Mouse (Mus musculus) hindbrain, embryonic 15.5 days (tissue): ENCODE data around the gene Alkbh4. TPM values are rescaled to one million over a fixed set of nuclear protein-coding genes. Genes with fewer than 3 reads are reported as not detected.
"Not testable (repeated sequence)": the region's sequence is repeated elsewhere in the genome, so short reads cannot be mapped to it uniquely, and the experiment has no call there.

Experiments
- ATAC-seq: fragments of 200-750 bp; cut with Nextera tagmentation; 2 replicates; pipeline ENCODE4 v1.8.0; 2017; ENCODE audit warnings: low read depth, moderate number of reproducible peaks, moderate TSS enrichment; ENCODE audit not compliant: low FRiP score
- H3K27ac ChIP-seq: fragments of 300-500 bp; sonication (generic); replicated peaks from 2 replicates; pipeline ENCODE4 v1.5.1; 2015; ENCODE audit warnings: mild to moderate bottlenecking, inconsistent platforms
- H3K27me3 ChIP-seq: fragments of 300-500 bp; sonication (generic); 2 replicates; pipeline ENCODE4 v1.6.1; 2015; ENCODE audit warnings: control low read depth, inconsistent platforms
- H3K36me3 ChIP-seq: fragments of 300-500 bp; sonication (generic); 2 replicates; pipeline ENCODE4 v1.6.1; 2015; ENCODE audit warnings: control low read depth, inconsistent platforms
- H3K4me1 ChIP-seq: fragments of 300-500 bp; sonication (generic); replicated peaks from 2 replicates; pipeline ENCODE4 v1.6.1; 2015; ENCODE audit warnings: control low read depth, inconsistent platforms
- H3K4me2 ChIP-seq: fragments of 300-500 bp; sonication (generic); 2 replicates; pipeline ENCODE4 v1.6.1; 2015; ENCODE audit warnings: moderate library complexity, mild to moderate bottlenecking, inconsistent platforms
- H3K4me3 ChIP-seq: fragments of 300-500 bp; sonication (generic); 2 replicates; pipeline ENCODE4 v1.5.1; 2015; ENCODE audit warnings: mild to moderate bottlenecking, inconsistent platforms
- H3K9ac ChIP-seq: fragments of 300-500 bp; sonication (generic); 2 replicates; pipeline ENCODE4 v1.6.1; 2015; ENCODE audit warnings: inconsistent platforms
- H3K9me3 ChIP-seq: fragments of 300-500 bp; sonication (generic); 2 replicates; pipeline ENCODE4 v1.6.1; 2016; ENCODE audit warnings: control low read depth, inconsistent platforms
- WGBS: fragments of 180-500 bp; shearing (Covaris S2); methylation state at CpG from one replicate; pipeline ENCODE4 v1.1.7; 2015; 5-methylcytosine and 5-hydroxymethylcytosine counted together
- polyA plus RNA-seq: library from polyadenylated mRNA; unstranded; fragments of >200 nt; fragmentation: Nextera tagmentation; extraction: Ambion mirVana; gene quantifications from 2 replicates; pipeline ENCODE4 v1.2.1, GENCODE M21; 2015

Gene Alkbh4
- polyA plus RNA-seq, 1 experiment from 2014 or later = 22.0 TPM

DNA sequence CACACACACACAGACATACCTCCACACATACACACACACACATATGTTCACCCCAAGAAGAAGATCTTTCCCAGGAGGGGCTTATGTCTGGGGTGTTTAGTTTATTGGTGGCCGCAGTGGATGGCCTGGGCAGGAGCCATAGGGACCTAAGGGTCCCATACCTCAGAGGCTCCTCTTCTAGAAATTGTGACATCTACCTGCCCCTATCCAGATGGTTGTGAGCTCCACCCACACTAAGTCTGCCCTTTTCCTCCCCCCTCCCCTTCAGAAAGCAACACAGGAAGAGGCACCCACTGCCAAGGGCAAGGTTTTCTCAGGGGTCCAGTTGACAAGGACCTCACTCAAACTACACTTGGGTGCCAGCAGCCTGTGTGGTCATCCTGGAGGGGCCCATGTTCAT is 11.0 kb downstream of the Alkbh4 start:
- H3K4me2 ChIP-seq = no peak overlapping the region
- H3K27me3 ChIP-seq = no peaks in the 10 kb centered on the region
- ATAC-seq = no peak
- WGBS = 100% methylated on average over 1 of the region's 1 CpGs
- H3K9ac ChIP-seq = no peak overlapping the region
- no peaks in the 10 kb centered on the region for H3K36me3 ChIP-seq
- H3K27ac ChIP-seq = no peak overlapping the region
- H3K4me1 ChIP-seq = no peaks in the 10 kb centered on the region
- H3K9me3 ChIP-seq = no peaks in the 10 kb centered on the region
- H3K4me3 ChIP-seq = no peak overlapping the region

DNA sequence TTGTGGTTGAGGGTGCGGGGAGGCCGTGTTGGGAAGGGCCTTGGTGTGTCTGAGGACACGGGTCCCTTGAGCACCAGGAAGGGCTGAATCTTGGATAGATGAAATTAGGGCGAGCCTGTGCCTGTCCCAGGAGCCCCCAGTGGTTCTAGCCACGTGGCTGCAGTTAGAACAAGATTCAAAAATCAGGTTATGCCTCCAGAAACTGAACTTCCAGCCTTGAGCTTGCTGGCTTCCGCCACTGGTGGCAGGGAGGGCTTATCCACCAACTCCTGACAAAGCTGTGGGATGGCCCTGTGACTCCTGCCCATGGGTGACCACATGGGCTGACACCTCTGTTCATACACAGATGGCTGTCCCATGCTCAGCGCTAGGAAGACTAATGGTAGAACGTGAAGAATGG is 11.8 kb downstream of the Alkbh4 start:
- H3K9me3 ChIP-seq = no peaks in the 10 kb centered on the region
- 77% methylated on average over 8 of the region's 8 CpGs for WGBS
- no peaks in the 10 kb centered on the region for H3K27me3 ChIP-seq
- H3K36me3 ChIP-seq = no peaks in the 10 kb centered on the region
- no peak overlapping the region for H3K9ac ChIP-seq
- H3K27ac ChIP-seq = no peak overlapping the region
- no peak overlapping the region for H3K4me3 ChIP-seq
- no peaks in the 10 kb centered on the region for H3K4me1 ChIP-seq
- no peak for ATAC-seq
- H3K4me2 ChIP-seq = no peak overlapping the region

- H3K27me3 ChIP-seq, H3K9me3 ChIP-seq, H3K36me3 ChIP-seq, ATAC-seq, H3K4me2 ChIP-seq, H3K27ac ChIP-seq, H3K4me1 ChIP-seq, H3K4me3 ChIP-seq, H3K9ac ChIP-seq: not testable (repeated sequence)
- WGBS = 79% methylated on average over 5 of the region's 5 CpGs
Observed at GRCm38 (mm10) chr5:136149134-136149576, 13.2 kb downstream of the Alkbh4 start.

- no peak overlapping the region for H3K27ac ChIP-seq
- WGBS = 80% methylated on average over 8 of the region's 8 CpGs
- H3K9ac ChIP-seq = no peak overlapping the region
- no peaks in the 10 kb centered on the region for H3K36me3 ChIP-seq
- no peak overlapping the region for H3K4me3 ChIP-seq
- no peak overlapping the region for H3K4me2 ChIP-seq
- H3K4me1 ChIP-seq = no peaks in the 10 kb centered on the region
- no peaks in the 10 kb centered on the region for H3K9me3 ChIP-seq
- ATAC-seq = no peak
- no peaks in the 10 kb centered on the region for H3K27me3 ChIP-seq
Observed at GRCm38 (mm10) chr5:136152365-136152764, 16.4 kb downstream of the Alkbh4 start.

GRCm38 (mm10) chr5:136155399-136155798 is 19.5 kb downstream of the Alkbh4 start:
- no peak overlapping the region for H3K4me2 ChIP-seq
- no peak overlapping the region for H3K4me3 ChIP-seq
- H3K27ac ChIP-seq = no peak overlapping the region
- no peak for ATAC-seq
- H3K27me3 ChIP-seq = no peaks in the 10 kb centered on the region
- H3K9ac ChIP-seq = no peak overlapping the region
- WGBS = 90% methylated on average over 5 of the region's 5 CpGs
- H3K4me1 ChIP-seq = no peaks in the 10 kb centered on the region
- H3K9me3 ChIP-seq = no peaks in the 10 kb centered on the region
- peaks cover 4% of the 10 kb centered on the region; the same call in 1 of the 2 replicates for H3K36me3 ChIP-seq

DNA sequence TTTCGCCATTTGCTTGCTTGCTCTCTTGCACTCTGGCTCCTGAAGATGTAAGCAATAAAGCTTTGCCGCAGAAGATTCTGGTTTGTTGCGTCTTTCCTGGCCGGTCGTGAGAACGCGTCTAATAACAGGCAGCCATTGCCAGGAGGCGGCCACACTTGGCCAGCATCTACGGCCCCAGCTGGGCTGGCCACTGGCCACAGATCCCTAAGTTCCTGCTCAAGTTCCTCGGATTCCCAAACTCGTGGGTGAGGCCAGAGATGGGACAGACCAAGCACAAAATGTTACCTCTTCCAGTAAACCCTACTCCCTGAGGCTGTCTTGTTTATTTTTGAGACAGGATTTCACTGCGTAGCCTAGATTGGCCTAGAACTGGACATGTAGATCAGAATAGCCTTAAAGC is 24.1 kb downstream of the Alkbh4 start:
- 88% methylated on average over 11 of the region's 12 CpGs for WGBS
- not testable (repeated sequence) for H3K9ac ChIP-seq, ATAC-seq, H3K27ac ChIP-seq, H3K4me3 ChIP-seq, H3K9me3 ChIP-seq, H3K4me1 ChIP-seq, H3K27me3 ChIP-seq, H3K4me2 ChIP-seq
- H3K36me3 ChIP-seq = peaks cover 12% of the 10 kb centered on the region

DNA sequence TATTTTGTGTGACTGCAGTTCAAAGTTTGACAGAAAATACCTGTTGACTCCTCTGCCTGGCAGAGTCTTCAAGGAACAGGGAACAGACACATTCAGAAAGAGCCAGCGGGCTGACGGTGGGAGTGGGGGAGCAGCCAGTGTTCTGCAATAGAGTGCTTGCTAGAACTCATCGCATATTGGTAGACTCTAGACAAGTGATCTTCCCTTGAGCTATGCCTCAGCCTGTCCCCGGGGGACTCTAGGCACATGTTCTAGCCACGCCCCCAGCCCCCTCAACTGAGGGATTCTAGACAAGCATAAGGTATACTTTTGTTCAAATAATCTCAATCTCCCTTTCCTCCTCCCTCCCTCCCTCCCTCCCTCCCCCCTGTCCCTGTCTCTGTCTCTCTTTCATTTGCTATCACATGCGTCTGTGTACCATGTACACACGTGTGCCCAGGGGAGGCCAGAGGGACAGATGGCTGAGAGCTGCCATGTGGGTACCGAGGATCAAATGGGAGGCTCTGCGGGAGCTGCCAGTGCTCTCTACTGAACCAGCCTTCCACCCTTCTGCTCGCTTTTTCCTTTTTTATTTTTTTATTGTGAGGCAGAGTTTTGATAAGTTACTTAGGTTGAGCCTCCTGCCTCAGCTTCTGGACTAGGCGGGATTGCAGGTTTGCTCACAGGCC is 28.0 kb downstream of the Alkbh4 start:
- WGBS = 59% methylated on average over 11 of the region's 11 CpGs
- Histone ChIP-seq H3K9ac (no peak overlapping the region), H3K27me3 (no peaks in the 10 kb centered on the region), H3K4me1 (0 out of 2 replicates have a peak, but pooled peaks cover 3% of the 10 kb centered on the region), H3K4me2 (no peak overlapping the region), H3K36me3 (peaks cover 17% of the 10 kb centered on the region), H3K27ac (no peak overlapping the region), H3K9me3 (no peaks in the 10 kb centered on the region), H3K4me3 (no peak overlapping the region)
- 0 out of 2 replicates have a peak, but pooled peaks have one; percentile 77 for ATAC-seq

GRCm38 (mm10) chr5:136165246-136165645 is 29.3 kb downstream of the Alkbh4 start:
- no peak overlapping the region for H3K4me3 ChIP-seq

GRCm38 (mm10) chr5:136167296-136167695 is 31.4 kb downstream of the Alkbh4 start:
- H3K27me3 ChIP-seq = no peaks in the 10 kb centered on the region

More at GRCm38 (mm10) chr5:136165246-136165645, 29.3 kb downstream of the Alkbh4 start:
- no peaks in the 10 kb centered on the region for H3K27me3 ChIP-seq
- no peak overlapping the region for H3K4me2 ChIP-seq
- no peak overlapping the region; the same call in 1 of the 2 replicates for H3K27ac ChIP-seq
- peaks cover 15% of the 10 kb centered on the region for H3K36me3 ChIP-seq
- no peak overlapping the region for H3K9ac ChIP-seq
- H3K4me1 ChIP-seq = peaks cover 12% of the 10 kb centered on the region
- WGBS = 64% methylated on average over 8 of the region's 8 CpGs
- no peaks in the 10 kb centered on the region for H3K9me3 ChIP-seq
- no peak for ATAC-seq

DNA sequence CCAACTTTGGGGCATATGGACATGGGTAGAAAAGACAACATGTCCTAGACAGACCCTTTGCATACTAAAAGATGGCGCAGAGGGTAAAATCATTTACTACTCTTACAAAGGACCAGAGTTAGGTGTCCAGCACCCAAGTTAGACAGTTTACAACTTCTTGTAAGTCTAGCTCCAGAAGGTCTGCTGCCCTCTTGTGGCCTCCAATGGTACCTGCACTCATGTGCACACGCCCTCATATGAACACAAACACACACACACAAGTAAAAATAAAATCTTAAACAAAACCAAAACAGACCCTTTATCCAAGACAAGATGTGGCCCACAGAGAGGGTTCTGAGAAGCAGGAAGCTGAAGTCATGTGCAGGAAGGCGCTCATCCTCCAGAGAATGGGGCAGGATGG is 32.1 kb downstream of the Alkbh4 start:
- Histone ChIP-seq H3K4me3 (no peak overlapping the region), H3K27me3 (no peaks in the 10 kb centered on the region), H3K4me2 (no peak overlapping the region), H3K4me1 (peaks cover 26% of the 10 kb centered on the region), H3K27ac (no peak overlapping the region), H3K36me3 (peaks cover 5% of the 10 kb centered on the region; the same call in 1 of the 2 replicates), H3K9ac (no peak overlapping the region), H3K9me3 (no peaks in the 10 kb centered on the region)
- ATAC-seq = no peak
- WGBS = 91% methylated on average over 3 of the region's 3 CpGs

More at GRCm38 (mm10) chr5:136167296-136167695, 31.4 kb downstream of the Alkbh4 start:
- H3K36me3 ChIP-seq = peaks cover 5% of the 10 kb centered on the region; the same call in 1 of the 2 replicates
- no peak overlapping the region for H3K4me3 ChIP-seq
- 91% methylated on average over 4 of the region's 4 CpGs for WGBS
- ATAC-seq = no peak
- peaks cover 26% of the 10 kb centered on the region for H3K4me1 ChIP-seq
- no peak overlapping the region for H3K27ac ChIP-seq
- no peaks in the 10 kb centered on the region for H3K9me3 ChIP-seq
- no peak overlapping the region for H3K4me2 ChIP-seq
- no peak overlapping the region for H3K9ac ChIP-seq

- peak overlapping the region; percentile 69 for H3K4me2 ChIP-seq
- H3K9ac ChIP-seq = peak overlapping the region; percentile 75
- no peaks in the 10 kb centered on the region for H3K9me3 ChIP-seq
- H3K27me3 ChIP-seq = no peaks in the 10 kb centered on the region
- ATAC-seq = peak; percentile 54
- H3K36me3 ChIP-seq = peaks cover 5% of the 10 kb centered on the region; the same call in 1 of the 2 replicates
- H3K27ac ChIP-seq = peak overlapping the region; percentile 83
- peaks cover 37% of the 10 kb centered on the region for H3K4me1 ChIP-seq
- 10% methylated on average over 15 of the region's 15 CpGs for WGBS
- peak overlapping the region; percentile 65 for H3K4me3 ChIP-seq
Observed at GRCm38 (mm10) chr5:136169626-136170511, 33.9 kb downstream of the Alkbh4 start.
